Mouse (Mus musculus) mature B cell (primary cell): ENCODE measurements around the gene Ext2.

ENCODE experiments used
- in situ Hi-C: fragments of 300-500 bp; cut with MboI; formaldehyde crosslinking; loops from 2 replicates; pipeline ENCODE4 v1.14.3; 2019

Gene Ext2

DNA sequence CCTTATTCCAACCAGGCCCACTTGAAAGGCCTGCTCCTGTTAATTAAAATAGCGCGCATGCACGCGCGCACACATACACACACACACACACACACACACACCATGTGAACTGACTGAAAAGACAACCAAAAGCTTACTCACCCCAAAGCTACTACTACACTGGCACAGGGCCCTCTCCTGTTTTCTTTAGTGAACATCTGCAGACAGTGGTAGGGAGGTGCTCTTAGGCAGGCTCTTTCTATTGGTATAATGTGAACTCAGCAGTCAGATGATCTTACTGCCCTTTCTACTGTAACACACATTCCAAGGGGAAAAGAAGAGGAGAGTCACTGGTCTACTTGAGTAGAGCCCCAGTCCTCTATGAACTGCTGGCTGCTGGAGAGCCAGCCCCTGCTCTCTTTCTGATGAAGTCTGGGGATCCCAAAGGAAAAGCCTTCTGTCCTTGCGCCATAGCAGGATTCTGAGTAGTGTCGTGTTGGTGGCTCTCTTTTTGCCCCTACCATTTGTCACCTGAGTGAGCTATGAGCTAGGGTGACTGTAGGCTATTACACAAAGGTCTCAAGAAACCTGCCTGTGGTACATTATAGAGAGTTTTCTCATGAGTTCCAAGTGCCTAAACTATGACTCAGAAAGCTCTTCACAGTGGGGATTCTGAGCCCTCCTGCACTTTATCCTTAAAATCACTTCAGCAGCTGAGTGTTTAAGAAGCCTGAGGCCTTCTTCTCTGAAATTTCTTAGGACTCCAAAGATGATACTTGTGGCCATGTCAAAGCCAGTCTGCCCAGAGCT is 45.9 kb downstream of the Ext2 start:
- in situ Hi-C loops, result no loop called here

GRCm38 (mm10) chr2:93775431-93775830 is 46.9 kb downstream of the Ext2 start:
- in situ Hi-C loops, result no loop called here

- in situ Hi-C loops, result no loop called here
These were observed 47.4 kb downstream of the Ext2 start for GRCm38 (mm10) chr2:93774946-93775345.

DNA sequence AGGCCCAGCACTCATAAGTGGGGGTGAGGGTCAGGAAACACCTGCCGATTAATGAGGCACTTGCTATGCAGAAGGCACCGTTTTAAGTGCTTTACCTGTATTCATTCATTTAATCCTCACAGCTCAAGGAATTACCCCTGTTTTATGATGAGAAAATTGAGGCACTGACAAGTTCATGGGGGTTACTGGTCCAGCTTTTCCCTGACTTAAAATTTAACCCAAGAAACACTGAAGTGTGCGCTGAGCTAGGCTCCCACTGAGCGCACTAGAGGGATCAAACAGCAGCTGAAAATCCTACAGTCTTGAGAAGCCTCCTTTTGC is 49.6 kb downstream of the Ext2 start:
- in situ Hi-C loops, result no loop called here

- in situ Hi-C loops, result no loop called here
These were observed 50.2 kb downstream of the Ext2 start for GRCm38 (mm10) chr2:93772054-93772764.

GRCm38 (mm10) chr2:93770895-93771294 is 51.5 kb downstream of the Ext2 start:
- in situ Hi-C loops, result no loop called here

DNA sequence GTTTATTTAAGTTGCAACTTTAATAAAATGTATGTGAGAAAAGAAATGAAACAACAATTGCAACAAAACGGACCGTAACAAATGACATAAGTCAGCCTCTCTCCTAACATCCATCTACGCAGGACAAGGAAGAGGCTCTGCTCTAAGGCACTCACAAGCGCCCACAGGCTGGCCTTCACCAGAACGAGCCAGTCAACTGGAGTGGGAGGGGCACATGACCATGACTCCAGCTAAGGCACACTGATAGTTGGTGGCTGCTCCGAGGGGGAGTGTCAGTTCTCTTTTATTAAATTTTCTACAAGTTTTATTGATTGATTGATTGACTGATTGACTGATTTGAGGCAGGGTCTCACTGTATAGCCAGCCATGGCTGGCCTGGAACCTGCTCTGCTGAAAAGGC is 52.5 kb downstream of the Ext2 start:
- in situ Hi-C loops, result no loop called here

- in situ Hi-C loops, result no loop called here
These were observed 56.6 kb downstream of the Ext2 start for GRCm38 (mm10) chr2:93765721-93766120.

GRCm38 (mm10) chr2:93764211-93764610 is 58.2 kb downstream of the Ext2 start:
- in situ Hi-C loops, result no loop called here

DNA sequence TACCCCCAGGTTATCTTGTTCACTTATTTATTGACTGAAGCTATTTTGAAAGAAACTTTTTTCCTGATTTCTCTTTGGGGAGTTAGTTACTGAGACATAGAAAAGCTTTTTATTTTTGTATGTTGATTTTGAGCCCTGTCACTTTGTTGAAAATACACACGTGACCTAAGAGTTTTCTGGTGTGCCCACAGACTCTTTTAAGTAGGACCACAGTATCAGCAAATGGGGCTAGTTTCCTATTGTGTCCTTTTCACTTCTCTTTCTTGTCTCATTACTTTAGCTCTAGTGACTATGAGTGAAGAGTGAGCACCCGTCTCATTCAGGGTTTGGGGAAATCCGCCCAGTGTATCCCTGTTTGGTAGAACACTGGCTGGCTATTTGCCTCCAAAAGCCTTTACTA is 62.0 kb downstream of the Ext2 start:
- in situ Hi-C loops, result no loop called here

DNA sequence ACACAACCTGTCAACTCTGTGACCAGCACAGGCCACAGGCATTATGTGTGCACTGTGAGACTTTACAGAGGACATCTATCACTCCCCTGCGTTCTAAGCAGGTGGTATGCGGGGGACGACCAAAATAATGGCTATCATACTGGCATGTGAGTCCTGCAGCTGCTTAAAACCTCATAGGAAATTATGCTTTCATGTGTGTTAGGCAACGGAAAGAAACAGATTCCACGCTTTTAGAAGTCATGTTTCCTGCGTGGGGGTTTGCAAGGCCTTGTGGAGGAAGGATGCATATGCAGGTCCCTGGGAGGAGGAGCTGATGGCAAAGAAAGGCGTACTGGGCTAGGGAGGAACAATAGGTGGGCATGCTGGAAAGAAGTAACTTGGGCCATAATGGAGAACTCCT is 63.2 kb downstream of the Ext2 start:
- in situ Hi-C loops, result no loop called here

DNA sequence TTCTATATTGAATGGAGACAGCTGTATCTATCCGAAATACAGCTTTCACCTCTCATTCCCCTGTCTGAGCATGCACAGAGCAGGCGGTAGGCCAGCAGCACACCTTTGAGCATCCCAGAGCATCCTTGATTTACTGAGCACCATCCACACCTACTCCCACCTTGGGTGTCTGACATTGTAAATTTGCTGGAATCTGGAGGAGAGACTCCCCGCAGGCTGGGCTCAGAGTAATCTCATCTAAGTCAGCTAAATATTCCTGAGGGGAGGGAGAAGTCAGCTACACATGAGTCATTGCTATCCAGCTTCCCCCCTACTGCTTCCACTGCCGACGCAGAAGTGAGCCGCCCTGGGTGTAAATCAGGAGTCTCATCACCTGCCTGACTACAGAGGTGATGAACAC is 64.1 kb downstream of the Ext2 start:
- in situ Hi-C loops, result no loop called here

DNA sequence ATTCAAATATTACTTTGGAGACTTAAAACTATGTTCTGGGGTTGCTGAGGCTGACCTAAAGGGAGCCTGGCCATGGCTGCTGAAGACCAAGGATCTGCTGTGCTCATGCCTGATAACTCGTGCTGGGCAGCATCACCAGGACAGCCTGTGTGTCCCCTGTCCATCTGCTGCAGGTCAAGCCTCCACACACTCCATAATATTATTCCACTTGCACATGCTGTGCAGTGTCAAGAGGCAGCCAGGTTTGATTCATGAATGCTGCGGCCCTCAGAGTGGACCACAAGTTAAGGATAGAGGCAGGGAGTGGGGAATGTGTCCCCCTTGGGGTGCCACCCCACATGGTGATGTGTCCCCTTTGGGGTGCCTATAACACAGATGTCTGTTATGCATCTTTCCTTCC is 68.0 kb downstream of the Ext2 start:
- in situ Hi-C loops, result no loop called here

GRCm38 (mm10) chr2:93753147-93753758 is 69.1 kb downstream of the Ext2 start:
- in situ Hi-C loops, result no loop called here

DNA sequence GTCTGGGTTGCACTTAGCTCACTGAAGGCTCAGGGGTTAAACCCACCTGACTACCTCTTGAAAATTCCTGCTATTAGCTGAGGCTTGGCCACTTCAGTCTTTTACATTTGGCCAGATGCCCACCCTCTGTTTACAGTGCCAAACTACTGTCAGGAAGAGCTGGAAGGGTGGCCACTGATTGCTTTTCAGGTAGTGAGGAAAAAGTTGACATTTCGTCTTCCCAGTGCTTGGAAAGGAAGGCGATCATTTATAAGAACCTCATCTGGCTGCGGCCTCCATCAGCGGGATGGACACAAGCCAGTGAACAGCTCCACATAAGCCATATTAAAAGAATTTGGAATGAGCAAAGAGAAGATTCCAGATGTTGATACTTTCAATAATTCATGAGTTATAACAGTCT is 72.7 kb downstream of the Ext2 start:
- in situ Hi-C loops, result no loop called here

DNA sequence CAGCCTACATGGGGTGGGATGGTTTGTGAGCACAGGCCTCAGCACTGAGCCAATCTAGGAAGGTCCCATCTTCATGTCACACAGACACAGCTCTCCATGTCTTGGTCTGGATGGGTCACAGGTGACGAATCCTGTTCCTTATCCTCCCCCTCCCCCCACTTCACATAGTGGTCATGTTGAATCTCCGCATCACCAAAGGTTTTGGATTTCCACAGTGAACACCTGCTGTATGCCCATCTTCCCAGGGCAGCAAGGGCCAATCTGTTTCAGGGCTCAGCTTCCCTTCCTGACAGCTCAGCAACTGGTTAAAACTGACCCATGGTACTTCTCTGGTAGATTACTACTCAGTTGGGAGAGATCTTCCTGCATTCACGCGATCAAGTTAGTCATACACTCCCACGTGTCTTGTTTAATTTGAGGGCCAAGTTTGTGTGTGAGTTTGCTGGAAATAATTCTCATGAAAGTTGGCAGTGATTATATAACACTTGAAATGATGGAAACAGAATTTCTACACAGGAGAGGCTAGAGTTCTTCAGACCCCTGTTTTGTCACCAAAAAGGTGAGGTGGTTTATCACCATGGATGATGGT is 74.7 kb downstream of the Ext2 start:
- in situ Hi-C loops, result no loop called here

DNA sequence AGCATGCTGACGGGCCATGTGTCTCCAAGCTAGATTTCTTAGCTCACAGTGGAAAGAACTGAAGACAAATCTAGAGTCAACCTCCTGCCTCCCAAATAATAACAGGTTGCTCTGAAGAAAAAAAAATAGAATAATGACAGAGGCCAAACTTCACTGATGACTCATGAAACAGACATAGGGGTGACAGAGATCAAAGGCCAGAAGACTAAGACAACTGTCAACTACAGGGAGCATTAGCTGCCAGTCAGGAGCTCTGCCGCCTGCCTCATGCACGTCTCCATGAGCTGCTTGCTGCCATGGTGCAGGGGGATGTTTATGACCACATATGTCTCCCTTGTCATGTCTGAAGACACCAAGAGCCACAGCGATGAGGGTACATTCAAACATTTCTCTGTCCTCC is 75.7 kb downstream of the Ext2 start:
- in situ Hi-C loops, result no loop called here

DNA sequence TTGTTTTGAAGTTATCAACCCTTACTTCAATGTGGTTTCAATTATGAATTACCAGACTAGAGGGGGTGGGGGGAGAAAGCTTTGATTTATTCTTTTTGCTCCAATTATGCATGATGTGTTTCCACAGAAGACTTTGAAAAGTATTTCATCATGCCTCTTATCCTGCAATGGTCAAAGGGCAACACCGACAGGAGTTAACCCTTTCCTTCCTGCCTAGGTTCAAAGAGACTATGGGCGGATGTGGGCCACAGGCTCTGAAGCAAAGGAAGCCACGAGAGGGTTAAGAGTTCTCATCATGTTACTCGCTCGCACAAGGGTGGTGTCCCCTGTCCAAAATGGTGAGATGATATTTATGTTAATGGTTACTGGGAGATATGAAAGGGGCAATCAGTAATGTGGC is 76.2 kb downstream of the Ext2 start:
- in situ Hi-C loops, result no loop called here

DNA sequence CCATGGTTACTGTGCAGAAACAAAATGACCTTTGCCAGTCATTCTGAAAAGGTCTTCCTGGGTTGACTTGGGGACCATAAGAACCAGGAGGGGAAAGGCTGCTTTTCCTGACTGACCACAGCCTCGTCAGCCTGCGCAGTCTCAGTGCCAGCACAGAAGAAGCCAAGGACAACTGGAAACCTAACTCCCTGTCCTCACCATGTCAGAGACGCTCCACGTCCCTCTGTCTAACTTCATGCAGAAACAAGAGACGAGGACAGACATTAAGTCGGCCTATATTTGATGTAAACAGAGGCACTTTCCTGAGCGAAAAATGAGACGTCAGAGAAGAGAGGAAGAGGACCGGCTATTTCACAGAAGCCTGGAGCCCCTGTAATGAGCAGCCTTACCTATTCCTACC is 76.6 kb downstream of the Ext2 start:
- in situ Hi-C loops, result no loop called here

DNA sequence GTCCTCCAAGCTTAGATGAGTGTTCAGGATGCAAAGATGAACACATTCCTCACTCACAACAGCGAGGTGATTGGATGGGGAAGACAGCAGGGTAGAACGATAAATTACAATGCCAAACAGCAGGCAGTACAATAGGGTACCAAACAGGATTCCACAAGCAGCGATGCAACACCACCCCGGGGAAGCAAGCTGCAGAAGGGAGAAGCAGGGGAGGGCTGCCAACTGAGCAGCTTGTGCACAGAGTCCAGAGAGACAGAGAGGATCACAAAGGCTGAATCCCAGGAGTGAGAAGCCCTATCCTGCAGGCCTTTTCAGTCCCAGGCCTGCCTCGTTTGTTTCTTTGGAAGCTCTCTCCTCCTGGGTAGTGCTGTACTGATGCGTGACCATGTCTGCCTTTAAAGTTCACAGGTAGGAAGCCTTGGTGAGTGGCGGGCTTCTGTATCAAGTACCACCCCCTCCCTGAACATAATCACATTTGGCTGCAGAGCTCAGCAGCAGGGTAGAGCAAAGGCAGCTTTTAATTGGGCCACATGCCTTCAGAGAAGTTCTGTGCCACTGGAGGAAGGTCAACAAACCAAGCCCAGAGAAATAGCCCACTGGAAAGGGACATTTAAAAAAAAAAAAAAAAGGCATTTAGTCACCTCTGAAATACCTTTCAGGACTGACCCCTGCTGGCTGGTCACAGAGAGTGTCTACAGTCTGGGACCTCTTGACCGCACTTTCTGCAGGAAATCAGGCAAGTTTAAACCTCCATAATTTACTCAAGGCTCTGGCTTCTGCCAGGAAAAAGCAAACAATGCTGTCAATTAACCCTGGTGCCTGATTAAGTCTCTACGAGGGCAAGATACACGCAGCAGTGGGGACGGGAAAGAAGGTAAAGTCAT is 77.8 kb downstream of the Ext2 start:
- in situ Hi-C loops, result no loop called here

- in situ Hi-C loops, result no loop called here
These were observed 80.7 kb downstream of the Ext2 start for GRCm38 (mm10) chr2:93741700-93742099.

DNA sequence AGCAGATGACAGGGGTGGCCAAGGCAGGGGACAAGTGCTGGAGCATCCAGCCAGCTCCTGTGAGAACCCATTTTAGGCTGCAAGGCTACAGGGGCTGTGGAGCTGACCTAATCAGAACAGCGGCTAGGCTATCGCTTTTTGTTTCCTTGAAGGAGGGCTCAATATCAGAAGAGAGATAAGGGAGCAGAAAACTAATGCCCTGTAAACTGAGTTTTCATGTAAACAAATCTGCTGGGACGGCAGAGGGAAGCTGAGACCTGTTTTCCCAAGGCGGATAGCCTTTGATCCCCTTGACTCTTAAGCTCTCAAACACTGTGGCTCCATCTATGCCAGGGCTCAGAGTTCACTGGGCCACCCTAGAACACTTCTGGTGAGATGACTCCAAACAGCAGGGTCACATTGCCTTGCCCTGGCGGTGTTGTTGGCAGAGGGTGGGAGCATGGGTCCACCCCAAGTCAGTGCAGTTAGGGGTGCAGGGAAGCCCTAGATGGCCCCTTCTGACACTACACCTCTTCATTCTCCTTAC is 83.3 kb downstream of the Ext2 start:
- in situ Hi-C loops, result no loop called here
